Mouse (Mus musculus): ENCODE measurements around the gene Zbtb11.

GRCm38 (mm10) chr16:55974903-55975285 is 1.2 kb downstream of the Zbtb11 start:
- TF ChIP-seq HCFC1 (IDR thresholded peaks at IDR 0.05; ENCODE audit: borderline replicate concordance, insufficient read depth, low read length) (no peak; the same call in 1 of the 2 replicates), ZNF384 (IDR thresholded peaks at IDR 0.05; ENCODE audit: low read depth, low read length) (no peak), CHD2 (IDR thresholded peaks at IDR 0.05; ENCODE audit: low read depth, low read length) (no peak), ZC3H11A (IDR thresholded peaks at IDR 0.05; ENCODE audit: borderline replicate concordance, low read depth, low read length) (no peak)

Data from ES-E14 (cell line).